Mouse (Mus musculus) ES-Bruce4 (cell line): ENCODE measurements around the gene Ano6.

Source experiments
- CTCF ChIP-seq: IDR thresholded peaks from one replicate; pipeline ENCODE4 v1.8.1; 2011; ENCODE audit warnings: low read depth, low read length
- EP300 ChIP-seq: IDR thresholded peaks from 2 replicates; pipeline ENCODE4 v1.6.1; 2011; ENCODE audit warnings: low read depth, low read length; ENCODE audit not compliant: insufficient read depth
- POLR2A ChIP-seq: IDR thresholded peaks from one replicate; pipeline ENCODE4 v1.8.1; 2011; ENCODE audit warnings: low read length; ENCODE audit not compliant: insufficient read depth

DNA sequence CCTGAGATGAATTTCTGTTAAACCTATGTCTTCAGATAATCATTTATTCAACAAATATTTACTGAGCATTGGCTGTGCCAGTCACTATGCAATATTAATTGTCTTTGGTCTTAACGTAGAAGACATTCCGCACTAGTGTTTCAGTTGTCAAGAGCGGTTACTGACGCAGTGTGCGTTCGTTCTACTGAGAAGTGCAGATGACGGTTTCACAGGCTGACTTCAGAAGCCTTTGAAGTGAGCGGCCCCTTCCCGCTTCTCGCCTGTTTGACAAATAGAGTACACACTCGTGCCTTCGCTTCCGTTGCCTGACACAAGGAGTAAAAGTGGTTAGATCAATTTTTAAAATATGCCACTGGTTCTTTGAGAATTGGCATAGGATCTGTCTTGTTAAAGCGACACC, 113.6 kb downstream of the Ano6 start:
- TF ChIP-seq EP300 = no peak
- TF ChIP-seq POLR2A = no peak
- TF ChIP-seq CTCF = no peak
